Mouse (Mus musculus) liver, embryonic 12.5 days (tissue): ENCODE results near the gene Obsl1. TPM values are rescaled to one million over a fixed set of nuclear protein-coding genes. Genes with fewer than 3 reads are reported as not detected.

Source experiments
- ATAC-seq: fragments of 200-750 bp; cut with Nextera tagmentation; 2 replicates; pipeline ENCODE4 v1.8.0; 2017; ENCODE audit warnings: moderate number of reproducible peaks, mild to moderate bottlenecking, moderate library complexity
- H3K27ac ChIP-seq: fragments of 300-500 bp; sonication (generic); 2 replicates; pipeline ENCODE4 v1.5.1; 2016; ENCODE audit warnings: mild to moderate bottlenecking
- H3K27me3 ChIP-seq: fragments of 300-500 bp; sonication (generic); replicated peaks from 2 replicates; pipeline ENCODE4 v1.6.1; 2016; ENCODE audit warnings: mild to moderate bottlenecking, moderate library complexity
- H3K36me3 ChIP-seq: fragments of 300-500 bp; sonication (generic); 2 replicates; pipeline ENCODE4 v1.6.1; 2016; ENCODE audit warnings: mild to moderate bottlenecking, moderate library complexity
- H3K4me1 ChIP-seq: fragments of 300-500 bp; sonication (generic); 2 replicates; pipeline ENCODE4 v1.6.1; 2016
- H3K4me2 ChIP-seq: fragments of 300-500 bp; sonication (generic); 2 replicates; pipeline ENCODE4 v1.6.1; 2016; ENCODE audit warnings: mild to moderate bottlenecking, moderate library complexity
- H3K4me3 ChIP-seq: fragments of 300-500 bp; sonication (generic); 2 replicates; pipeline ENCODE4 v1.5.1; 2016; ENCODE audit warnings: mild to moderate bottlenecking, moderate library complexity
- H3K9ac ChIP-seq: fragments of 300-500 bp; sonication (generic); 2 replicates; pipeline ENCODE4 v1.6.1; 2016; ENCODE audit warnings: mild to moderate bottlenecking, moderate library complexity
- H3K9me3 ChIP-seq: fragments of 300-500 bp; sonication (generic); replicated peaks from 2 replicates; pipeline ENCODE4 v1.6.1; 2016; ENCODE audit warnings: mild to moderate bottlenecking, moderate library complexity
- WGBS: fragments of 180-500 bp; shearing (Covaris S2); methylation state at CpG from one replicate; pipeline ENCODE4 v1.1.7; 2016; ENCODE audit not compliant: insufficient replicate concordance; 5-methylcytosine and 5-hydroxymethylcytosine counted together
- polyA plus RNA-seq: library from polyadenylated mRNA; unstranded; fragments of >200 nt; fragmentation: Nextera tagmentation; extraction: Ambion mirVana; gene quantifications from 2 replicates; pipeline ENCODE4 v1.2.1, GENCODE M21; 2016

Obsl1 gene
- polyA plus RNA-seq, 1 experiment from 2014 or later = 27.9 TPM

GRCm38 (mm10) chr1:75498897-75499296 lies 7.4 kb downstream of the Obsl1 start:
- no peak overlapping the region for H3K27ac ChIP-seq
- peaks cover 5% of the 10 kb centered on the region; the same call in 1 of the 2 replicates for H3K4me1 ChIP-seq
- WGBS = 58% methylated on average over 4 of the region's 4 CpGs
- H3K4me3 ChIP-seq = no peak overlapping the region
- H3K9ac ChIP-seq = no peak overlapping the region
- ATAC-seq = no peak
- no peaks in the 10 kb centered on the region for H3K9me3 ChIP-seq
- H3K27me3 ChIP-seq = peaks cover 16% of the 10 kb centered on the region
- no peak overlapping the region for H3K4me2 ChIP-seq
- H3K36me3 ChIP-seq = peaks cover 52% of the 10 kb centered on the region

DNA sequence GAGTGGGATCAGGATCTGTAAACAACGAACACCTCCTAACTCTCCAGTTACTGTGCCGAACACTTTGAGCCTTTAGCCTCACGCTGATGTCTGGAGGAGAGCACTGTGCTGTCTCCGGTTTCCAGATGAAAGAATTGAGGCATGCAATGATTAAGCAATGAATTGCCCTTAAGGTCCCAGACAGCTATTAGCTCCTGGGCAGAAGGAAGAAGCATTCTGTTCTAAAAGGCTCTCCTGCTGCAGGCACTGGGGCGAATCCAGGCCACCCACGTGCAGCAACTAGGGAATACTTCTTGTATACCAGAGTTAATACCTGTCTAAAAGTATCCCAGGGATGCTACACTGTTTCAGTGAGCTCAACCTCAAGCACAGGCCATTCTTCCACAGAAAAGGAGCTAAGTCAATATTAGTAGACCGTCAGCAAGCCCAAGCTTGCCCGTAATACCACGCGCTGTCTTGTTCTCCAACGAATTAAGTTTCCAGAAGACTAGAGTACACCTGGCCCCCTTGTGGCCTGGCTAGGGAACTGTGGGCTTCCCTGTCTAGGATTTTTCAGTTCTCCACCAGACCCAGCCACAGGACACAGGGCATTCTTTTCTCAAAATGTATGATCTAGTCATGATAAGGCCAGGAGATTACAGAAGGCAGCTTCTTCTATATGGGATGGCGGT lies 11.2 kb downstream of the Obsl1 start:
- no peak for ATAC-seq
- H3K9ac ChIP-seq = no peak overlapping the region
- H3K4me1 ChIP-seq = no peaks in the 10 kb centered on the region
- H3K27ac ChIP-seq = no peak overlapping the region
- no peak overlapping the region for H3K4me2 ChIP-seq
- WGBS = 60% methylated on average over 12 of the region's 12 CpGs
- no peak overlapping the region for H3K4me3 ChIP-seq
- H3K9me3 ChIP-seq = no peaks in the 10 kb centered on the region
- H3K27me3 ChIP-seq = peaks cover 33% of the 10 kb centered on the region
- peaks cover 23% of the 10 kb centered on the region for H3K36me3 ChIP-seq

DNA sequence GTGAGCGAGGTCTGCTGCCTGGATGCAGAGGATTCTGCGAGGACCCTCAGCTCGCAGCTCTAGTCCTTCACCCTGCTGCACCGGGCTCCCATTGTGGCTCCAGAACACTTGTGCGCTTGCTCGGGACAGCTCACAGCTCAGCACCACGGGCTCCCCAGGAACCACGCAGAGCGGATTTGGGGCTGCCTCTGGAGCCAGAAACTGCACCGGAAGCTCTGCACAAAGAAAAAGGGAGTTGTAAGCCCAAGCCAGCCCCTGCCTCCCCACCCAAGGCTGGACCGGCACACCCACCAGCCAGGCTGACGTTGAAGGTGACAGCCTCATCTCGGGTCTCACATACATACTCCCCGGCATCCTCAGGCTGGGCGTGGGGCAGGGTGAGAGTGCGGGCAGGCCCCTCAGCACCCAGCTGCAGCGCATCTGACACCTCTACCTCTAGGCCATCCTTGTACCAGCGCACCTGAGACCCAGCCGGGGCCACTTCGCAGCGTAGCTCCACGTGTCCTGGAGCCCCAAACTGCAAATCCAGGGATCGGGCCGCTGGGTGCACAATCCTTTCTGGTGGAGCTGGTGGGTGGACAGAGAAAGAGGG lies 13.6 kb downstream of the Obsl1 start:
- Histone ChIP-seq H3K9ac (no peak overlapping the region), H3K27me3 (peaks cover 56% of the 10 kb centered on the region), H3K36me3 (peaks cover 10% of the 10 kb centered on the region), H3K4me2 (no peak overlapping the region), H3K4me3 (no peak overlapping the region), H3K4me1 (peaks cover 4% of the 10 kb centered on the region; the same call in 1 of the 2 replicates), H3K27ac (no peak overlapping the region), H3K9me3 (no peaks in the 10 kb centered on the region)
- no peak for ATAC-seq
- WGBS = 39% methylated on average over 24 of the region's 24 CpGs

DNA sequence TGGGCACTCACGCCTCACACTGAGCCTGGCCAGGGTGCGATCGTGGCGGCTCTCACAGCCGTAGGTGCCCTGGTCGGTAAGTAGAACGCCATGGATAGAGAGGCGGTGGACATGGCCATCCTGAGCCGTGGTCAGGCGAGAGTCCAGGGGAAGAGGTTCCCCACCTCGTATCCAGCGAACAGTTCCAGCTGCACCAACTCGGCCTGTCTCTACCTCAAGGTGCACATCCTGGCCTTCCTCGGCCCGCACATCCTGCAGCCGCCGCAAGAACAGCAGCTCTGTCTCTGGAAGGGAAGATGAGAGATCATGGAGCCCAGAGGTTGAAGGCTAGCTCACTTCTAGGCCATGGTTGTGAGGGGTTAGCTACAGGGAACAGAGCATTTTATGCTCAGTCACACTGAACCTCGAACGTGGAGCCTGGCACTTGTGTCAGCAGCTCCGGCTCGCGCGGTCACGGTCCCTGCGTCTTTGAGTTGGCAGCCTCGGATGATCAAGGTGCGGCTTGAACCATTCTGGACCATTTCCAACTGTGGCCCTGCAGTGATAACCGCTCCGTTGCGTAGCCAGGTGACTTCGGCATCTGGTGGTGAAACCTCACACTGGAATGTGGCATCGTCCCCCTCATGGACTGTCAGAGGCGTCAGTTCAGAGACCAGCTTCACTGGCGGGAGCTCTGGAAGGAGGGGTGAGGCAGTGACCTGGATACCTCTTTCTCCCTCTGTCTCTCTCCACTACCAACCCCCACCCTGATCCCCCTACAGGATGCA lies 15.3 kb downstream of the Obsl1 start:
- H3K9ac ChIP-seq = no peak overlapping the region
- ATAC-seq = no peak
- 72% methylated on average over 34 of the region's 34 CpGs for WGBS
- peaks cover 73% of the 10 kb centered on the region for H3K27me3 ChIP-seq
- no peaks in the 10 kb centered on the region for H3K9me3 ChIP-seq
- H3K4me3 ChIP-seq = no peak overlapping the region
- no peak overlapping the region for H3K4me2 ChIP-seq
- H3K27ac ChIP-seq = no peak overlapping the region
- H3K36me3 ChIP-seq = peaks cover 3% of the 10 kb centered on the region; the same call in 1 of the 2 replicates
- peaks cover 15% of the 10 kb centered on the region for H3K4me1 ChIP-seq

DNA sequence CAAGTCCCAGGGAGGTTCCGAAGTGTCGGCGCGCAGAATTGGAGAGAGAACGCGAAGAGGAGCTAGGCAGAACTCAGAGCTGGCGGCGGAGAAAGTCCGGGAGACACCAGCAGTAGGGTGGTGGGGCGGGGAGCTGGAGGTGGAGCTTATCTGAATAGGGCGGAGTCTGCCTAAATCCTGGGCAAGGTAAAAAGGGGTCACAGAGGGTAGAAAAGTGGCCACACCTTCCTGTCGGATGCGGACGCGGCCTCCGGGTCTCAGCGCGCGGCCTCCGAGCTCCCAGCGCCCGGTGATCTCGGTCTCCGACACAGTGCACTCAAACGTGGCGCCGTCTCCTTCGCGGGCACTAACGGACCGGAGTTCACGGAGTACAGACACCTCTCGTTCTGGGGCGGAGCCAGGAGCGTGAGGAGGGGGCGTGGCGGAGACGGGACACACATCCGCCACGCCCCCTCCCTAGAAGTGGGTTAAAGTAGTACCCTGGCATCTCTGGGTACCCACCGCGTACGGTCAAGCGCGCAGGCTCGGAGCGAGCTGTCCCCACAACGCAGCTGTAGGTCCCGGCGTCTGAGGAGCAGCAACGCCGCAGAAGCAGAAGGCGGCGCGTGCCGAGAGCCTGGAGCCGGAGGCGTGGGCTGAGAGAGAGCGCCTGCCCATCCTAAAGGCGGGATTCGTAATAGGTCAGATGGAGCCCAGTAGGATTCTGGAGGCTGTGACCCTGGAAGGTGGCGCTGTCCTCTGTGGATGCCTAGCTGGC lies 18.7 kb downstream of the Obsl1 start:
- peak; percentile 63 for ATAC-seq
- whole genome bisulfite sequencing = 1% methylated on average over 62 of the region's 62 CpGs
- H3K9me3 ChIP-seq = no peaks in the 10 kb centered on the region
- H3K9ac ChIP-seq = no peak overlapping the region; the same call in 1 of the 2 replicates
- peaks cover 15% of the 10 kb centered on the region for H3K4me1 ChIP-seq
- H3K27me3 ChIP-seq = peaks cover 98% of the 10 kb centered on the region
- H3K27ac ChIP-seq = no peak overlapping the region
- H3K36me3 ChIP-seq = peaks cover 2% of the 10 kb centered on the region; the same call in 1 of the 2 replicates
- H3K4me3 ChIP-seq = peak overlapping the region; percentile 51
- H3K4me2 ChIP-seq = peak overlapping the region; percentile 68

GRCm38 (mm10) chr1:75487040-75487404 lies 19.2 kb downstream of the Obsl1 start:
- Histone ChIP-seq H3K36me3 (0 out of 2 replicates have a peak, but pooled peaks cover 2% of the 10 kb centered on the region), H3K27me3 (peaks cover 98% of the 10 kb centered on the region), H3K4me1 (peaks cover 15% of the 10 kb centered on the region), H3K4me2 (peak overlapping the region; percentile 68), H3K4me3 (peak overlapping the region; percentile 51), H3K27ac (no peak overlapping the region), H3K9me3 (no peaks in the 10 kb centered on the region), H3K9ac (no peak overlapping the region)
- 2% methylated on average over 13 of the region's 13 CpGs for WGBS
- no peak for ATAC-seq

- ATAC-seq = no peak
- Histone ChIP-seq H3K27ac (no peak overlapping the region), H3K9me3 (no peaks in the 10 kb centered on the region), H3K4me3 (no peak overlapping the region), H3K9ac (no peak overlapping the region), H3K4me1 (peaks cover 15% of the 10 kb centered on the region), H3K27me3 (peaks cover 98% of the 10 kb centered on the region), H3K36me3 (0 out of 2 replicates have a peak, but pooled peaks cover 2% of the 10 kb centered on the region), H3K4me2 (peak overlapping the region; percentile 68; the same call in 1 of the 2 replicates)
- WGBS = 10% methylated on average over 24 of the region's 24 CpGs
Measured at GRCm38 (mm10) chr1:75486561-75486960, 19.7 kb downstream of the Obsl1 start.

DNA sequence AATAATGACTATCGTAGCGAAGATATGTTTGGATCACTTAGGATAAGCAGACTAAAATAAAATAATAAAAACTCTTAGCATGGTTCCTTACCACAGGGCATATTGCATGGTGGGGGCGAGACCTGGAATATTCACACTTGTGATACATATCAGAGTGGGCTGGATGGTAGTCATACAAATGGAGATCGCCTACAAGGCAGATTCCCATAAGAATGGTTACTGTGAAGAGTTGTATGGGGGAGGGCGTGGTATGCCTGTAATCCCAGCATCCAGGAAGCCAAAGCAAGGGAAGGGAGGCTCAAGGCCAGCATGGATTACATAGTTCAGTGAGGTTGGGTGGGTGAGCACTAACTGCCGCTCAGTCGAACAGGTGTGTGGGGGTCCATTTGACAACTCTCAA lies 25.5 kb downstream of the Obsl1 start:
- peaks cover 32% of the 10 kb centered on the region for H3K4me1 ChIP-seq
- peaks cover 99% of the 10 kb centered on the region for H3K27me3 ChIP-seq
- H3K9ac ChIP-seq = no peak overlapping the region
- peaks cover 11% of the 10 kb centered on the region for H3K36me3 ChIP-seq
- no peak overlapping the region for H3K4me3 ChIP-seq
- 68% methylated on average over 7 of the region's 7 CpGs for WGBS
- no peak overlapping the region for H3K4me2 ChIP-seq
- ATAC-seq = no peak
- no peaks in the 10 kb centered on the region for H3K9me3 ChIP-seq
- H3K27ac ChIP-seq = no peak overlapping the region

- no peak for ATAC-seq
- Histone ChIP-seq H3K4me2 (peak overlapping the region; percentile 84), H3K4me1 (peaks cover 32% of the 10 kb centered on the region), H3K9ac (no peak overlapping the region), H3K27ac (no peak overlapping the region), H3K4me3 (peak overlapping the region; percentile 68; the same call in 1 of the 2 replicates), H3K27me3 (peaks cover 99% of the 10 kb centered on the region), H3K36me3 (peaks cover 18% of the 10 kb centered on the region), H3K9me3 (no peaks in the 10 kb centered on the region)
- WGBS = 19% methylated on average over 13 of the region's 13 CpGs
Measured at GRCm38 (mm10) chr1:75480036-75480435, 26.2 kb downstream of the Obsl1 start.

DNA sequence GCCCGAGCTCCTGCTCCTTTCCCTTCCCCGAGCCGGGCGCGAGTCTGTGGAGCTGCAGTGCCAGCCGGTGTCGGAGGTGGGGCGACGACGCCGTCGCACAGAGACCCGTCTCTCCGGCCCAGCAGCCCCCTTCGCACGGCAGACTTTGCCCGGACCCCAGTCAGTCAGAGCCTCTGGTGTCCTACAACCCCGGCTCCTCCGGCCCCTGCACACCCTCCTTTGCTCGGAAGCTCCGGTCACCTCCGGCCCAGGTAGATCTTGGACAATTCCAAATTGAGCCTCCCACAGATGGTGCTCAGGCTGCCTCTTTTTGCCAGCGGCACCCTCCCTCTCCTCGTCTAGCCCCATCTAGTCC lies 26.6 kb downstream of the Obsl1 start:
- Histone ChIP-seq H3K9ac (no peak overlapping the region), H3K27me3 (peaks cover 99% of the 10 kb centered on the region), H3K4me3 (peak overlapping the region; percentile 68), H3K4me1 (peaks cover 32% of the 10 kb centered on the region), H3K36me3 (peaks cover 22% of the 10 kb centered on the region), H3K4me2 (peak overlapping the region; percentile 84), H3K27ac (no peak overlapping the region), H3K9me3 (no peaks in the 10 kb centered on the region)
- peak; percentile 1; the same call in 1 of the 2 replicates for ATAC-seq
- 3% methylated on average over 24 of the region's 24 CpGs for WGBS

DNA sequence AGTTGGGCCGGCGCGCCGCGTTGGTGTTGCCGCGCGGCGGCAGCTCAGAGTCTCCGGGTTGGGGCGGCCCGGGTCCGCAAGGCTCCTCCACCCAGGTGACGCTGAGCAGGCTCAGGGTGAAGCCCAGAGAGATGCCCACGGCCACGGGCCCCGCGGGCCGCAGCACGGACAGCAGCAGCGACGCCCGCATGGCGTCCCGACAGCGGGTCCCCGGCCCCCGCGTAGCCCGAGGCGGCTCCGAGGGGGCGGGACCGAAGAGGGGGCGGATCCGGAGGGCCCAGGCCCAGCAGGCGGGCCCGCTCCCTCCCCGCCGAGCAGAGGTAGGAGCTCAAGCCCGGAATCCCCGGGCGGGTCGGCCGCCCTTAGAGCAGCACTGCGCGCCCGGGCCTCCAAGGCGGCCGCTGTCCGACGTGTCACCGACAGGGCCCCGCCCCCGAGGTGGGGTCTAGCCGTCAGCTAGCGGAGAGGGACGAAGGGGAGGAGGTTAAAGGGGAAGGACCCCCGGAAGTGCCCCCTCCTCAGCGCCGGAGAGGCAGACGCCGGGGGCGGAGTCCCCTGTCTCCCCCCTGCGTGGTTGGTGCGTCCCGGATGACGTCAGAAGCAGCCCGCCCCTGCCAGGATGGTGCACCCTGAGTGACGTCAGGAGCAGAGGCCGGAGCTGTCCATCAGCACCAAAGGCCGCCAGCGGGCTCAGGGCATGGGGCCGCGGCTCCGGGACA lies 27.2 kb downstream of the Obsl1 start, which contains the start of the genes Chpf and Tmem198:
Chpf (minus strand) TSS at position 392 of the 719 bp plus-strand sequence.
Tmem198 (plus strand) TSS at position 617 of the 719 bp plus-strand sequence.
- Histone ChIP-seq H3K4me1 (peaks cover 32% of the 10 kb centered on the region), H3K9me3 (no peaks in the 10 kb centered on the region), H3K36me3 (peaks cover 27% of the 10 kb centered on the region), H3K9ac (peak within 1 kb of the TSS; percentile 65), H3K27me3 (peaks cover 99% of the 10 kb centered on the region), H3K4me3 (peak within 1 kb of the TSS; percentile 68), H3K4me2 (peak within 1 kb of the TSS; percentile 84), H3K27ac (peak within 1 kb of the TSS; percentile 59)
- ATAC-seq = peak; percentile 88
- under 1% methylated on average over 68 of the region's 76 CpGs for WGBS
